Mouse (Mus musculus): ENCODE data around the gene Hirip3.

Gene Hirip3

DNA sequence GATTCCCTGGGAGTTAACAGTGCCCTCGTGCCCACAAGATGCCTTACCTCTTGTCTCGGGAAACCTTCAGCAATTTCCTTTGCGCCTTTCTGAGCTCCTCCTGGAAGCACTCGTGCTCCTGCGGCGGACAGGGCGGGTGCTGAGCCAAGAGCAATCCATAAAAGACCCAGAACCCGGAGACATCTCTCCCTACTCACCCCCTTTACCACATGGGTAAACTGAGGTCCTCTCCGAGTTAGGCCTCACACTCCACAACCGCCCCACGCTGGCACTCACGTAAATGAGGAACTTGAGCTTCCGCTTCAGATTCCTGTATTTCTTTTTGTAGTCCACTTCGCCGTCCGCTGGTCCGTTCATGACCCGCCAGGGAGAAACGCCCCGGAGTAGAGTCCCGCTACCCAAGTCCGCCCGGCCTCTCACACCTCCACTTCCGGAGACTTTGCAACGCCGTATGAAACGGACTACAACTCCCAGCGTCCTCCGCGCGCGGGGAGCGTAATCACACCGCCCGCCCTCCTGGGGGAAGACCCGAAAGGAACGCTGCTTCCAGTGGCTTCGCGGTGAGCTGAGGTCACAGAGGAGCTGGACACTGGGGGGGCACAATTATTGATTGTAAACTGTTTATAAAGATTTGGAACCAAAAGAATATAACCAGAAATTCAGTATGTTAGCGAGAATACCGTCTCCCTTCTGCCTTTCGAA lies at the start of gene Hirip3:
TSS of gene Hirip3 (plus strand) at position 544 of the 702 bp plus-strand sequence.
- DNase-seq: peak; percentile 96

GRCm38 (mm10) chr7:126815726-126816222 lies 46.0 kb upstream of the Hirip3 start:
- no peak for DNase-seq

GRCm38 (mm10) chr7:126816494-126816893 lies 45.3 kb upstream of the Hirip3 start:
- DNase-seq: no peak

DNA sequence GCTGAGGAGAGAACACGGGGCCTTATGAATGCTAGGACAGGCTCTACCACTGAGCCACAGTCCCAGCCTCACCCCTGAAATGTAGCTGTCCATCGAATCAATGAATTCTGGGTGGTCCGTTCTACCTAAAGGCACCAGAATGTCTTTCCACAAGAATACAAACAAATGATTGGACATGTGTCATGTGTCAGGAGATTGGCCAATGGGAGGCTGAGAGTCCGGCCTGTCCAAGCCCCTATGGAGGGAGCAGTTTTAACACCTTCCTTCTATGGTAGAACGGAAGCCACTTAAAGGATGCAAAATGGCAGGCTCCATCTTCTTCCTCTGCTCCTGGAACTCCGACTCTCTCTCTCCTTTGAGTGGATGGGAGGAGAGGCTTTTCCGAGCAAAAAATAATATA lies 44.2 kb upstream of the Hirip3 start:
- DNase-seq: no peak

DNA sequence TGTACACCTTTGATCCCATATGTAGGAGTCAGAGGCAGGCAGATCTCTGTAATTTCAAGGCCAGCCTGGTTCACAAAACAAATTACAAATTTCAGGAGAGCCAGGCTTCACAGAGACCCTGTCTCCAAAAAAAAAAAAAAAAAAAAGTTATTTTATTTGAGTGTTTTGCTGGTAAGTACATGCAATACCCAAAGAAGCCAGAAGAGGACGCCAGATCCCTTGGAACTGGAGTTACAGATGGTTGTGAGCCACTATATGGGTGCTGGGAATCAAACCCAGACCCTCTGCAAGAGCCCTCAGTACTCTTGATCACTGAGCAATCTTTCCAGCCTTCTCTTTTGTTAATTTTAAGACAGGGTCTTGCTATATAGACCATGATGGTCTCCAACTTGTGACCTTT lies 43.0 kb upstream of the Hirip3 start:
- no peak for DNase-seq

DNA sequence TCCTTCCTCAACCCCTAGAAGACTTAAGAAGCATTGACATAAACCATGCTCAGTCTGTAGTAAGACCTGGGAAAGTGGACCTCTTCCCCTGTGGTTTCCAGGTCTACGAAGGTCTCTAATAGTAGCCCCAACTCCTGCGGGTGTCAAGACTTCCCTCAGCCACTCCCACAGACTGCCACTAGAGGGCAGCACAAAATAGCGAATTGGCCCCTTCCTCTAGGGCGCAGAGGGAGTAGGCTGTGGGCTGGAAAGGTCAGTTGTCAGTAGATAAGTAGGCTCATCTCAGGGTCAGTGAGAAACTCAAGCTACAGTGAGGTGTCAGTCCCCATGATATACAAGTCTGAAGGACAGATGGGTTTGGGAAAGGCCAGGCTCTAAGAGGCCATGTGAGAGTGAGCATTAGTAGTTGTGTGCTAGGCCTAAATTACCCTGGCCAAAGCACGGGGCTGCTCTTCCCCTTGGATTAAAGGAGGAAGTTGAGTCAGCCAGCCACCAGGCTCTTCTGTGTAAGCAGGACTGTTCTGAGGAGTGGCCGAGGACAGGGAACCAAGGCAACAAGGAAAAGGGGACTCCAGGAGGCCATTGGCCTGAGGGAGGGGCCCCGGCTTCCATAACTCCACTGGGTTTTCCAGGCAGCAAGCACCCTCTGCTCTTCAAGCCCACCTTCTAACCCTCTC lies 39.8 kb upstream of the Hirip3 start:
- DNase-seq: peak; percentile 82

GRCm38 (mm10) chr7:126822741-126823140 lies 39.0 kb upstream of the Hirip3 start:
- DNase-seq: no peak

DNA sequence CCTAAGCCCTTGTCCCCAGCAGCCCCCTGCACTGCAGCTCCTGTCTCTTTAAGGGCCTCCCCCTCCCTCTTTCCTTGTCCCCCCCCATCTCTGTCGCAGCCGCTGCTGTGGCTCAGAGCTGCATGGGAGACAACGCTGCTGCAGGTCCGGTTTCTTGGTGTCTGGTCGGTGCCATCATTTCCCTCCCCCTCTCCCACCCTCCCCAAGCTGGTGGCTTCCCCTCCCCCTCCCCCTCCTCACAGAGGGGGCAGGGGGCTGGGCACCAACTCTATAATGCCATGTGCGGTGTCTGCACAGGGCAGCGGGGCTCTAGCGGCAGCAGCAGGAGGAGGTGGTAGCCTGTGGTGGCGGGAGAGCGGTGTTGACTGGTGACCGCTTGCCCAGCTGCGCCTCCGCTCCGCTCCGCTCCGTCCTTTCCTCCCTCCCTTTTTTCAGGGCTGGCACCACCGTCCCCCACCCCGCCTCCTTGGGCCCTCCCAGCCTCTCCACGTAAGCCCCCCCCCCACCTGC lies 38.5 kb upstream of the Hirip3 start:
- DNase-seq: no peak

DNA sequence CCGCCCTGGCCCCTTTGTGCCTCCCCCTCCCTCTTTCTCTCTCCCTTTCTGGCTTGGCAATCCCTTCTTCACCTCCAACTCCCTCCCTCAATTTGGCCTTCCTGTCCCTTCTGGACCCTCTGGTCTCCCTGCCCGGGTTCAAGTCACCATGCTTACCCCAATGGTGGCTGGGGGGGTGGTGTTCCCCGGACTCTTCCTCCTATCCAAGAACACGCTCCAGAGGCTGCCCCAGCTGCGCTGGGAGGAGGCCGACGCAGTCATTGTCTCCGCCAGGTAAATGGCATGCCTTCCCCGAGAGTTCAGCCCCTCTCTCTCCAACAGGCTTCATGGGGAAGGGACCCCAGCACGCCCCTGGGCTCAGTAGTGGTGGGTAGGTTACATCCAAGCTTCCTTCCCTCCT lies 37.8 kb upstream of the Hirip3 start:
- DNase-seq: no peak

GRCm38 (mm10) chr7:126825403-126825802 lies 36.4 kb upstream of the Hirip3 start:
- no peak for DNase-seq

- no peak for DNase-seq
Measured at GRCm38 (mm10) chr7:126825952-126826351, 35.8 kb upstream of the Hirip3 start.

GRCm38 (mm10) chr7:126831539-126831938 lies 30.2 kb upstream of the Hirip3 start, which contains the start of gene 4930451I11Rik:
Gene 4930451I11Rik, minus strand, starts transcription at chr7:126831639.
- DNase-seq: no peak

DNA sequence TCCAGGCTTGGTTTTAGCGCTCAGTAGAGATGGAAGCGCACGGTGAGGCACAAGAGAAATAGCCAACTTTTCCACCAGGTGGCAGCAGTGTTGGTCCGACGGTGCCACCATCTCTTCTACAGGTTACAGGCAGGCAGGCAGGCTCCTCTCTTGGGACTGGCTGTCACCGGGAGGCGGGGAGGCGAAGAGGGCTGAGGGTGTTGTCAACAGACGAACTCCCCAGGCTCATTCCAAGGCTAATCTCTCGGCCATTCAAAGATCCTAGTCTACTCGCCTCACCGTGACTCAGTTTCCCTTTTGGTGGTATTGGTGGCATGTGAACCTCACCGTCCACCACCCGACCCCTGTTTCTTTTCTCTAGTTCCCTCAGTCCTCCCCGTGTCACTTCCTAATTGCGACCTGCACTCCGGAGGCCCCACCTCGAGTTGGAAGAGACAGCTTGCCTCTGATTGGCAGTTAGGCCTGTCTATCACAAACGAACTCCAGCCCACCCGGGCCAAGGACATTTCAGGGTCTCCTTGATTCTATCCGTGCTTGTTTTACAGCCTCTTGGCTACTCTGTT lies 29.7 kb upstream of the Hirip3 start:
- DNase-seq: peak; percentile 88

GRCm38 (mm10) chr7:126833294-126833693 lies 28.5 kb upstream of the Hirip3 start:
- DNase-seq: no peak

DNA sequence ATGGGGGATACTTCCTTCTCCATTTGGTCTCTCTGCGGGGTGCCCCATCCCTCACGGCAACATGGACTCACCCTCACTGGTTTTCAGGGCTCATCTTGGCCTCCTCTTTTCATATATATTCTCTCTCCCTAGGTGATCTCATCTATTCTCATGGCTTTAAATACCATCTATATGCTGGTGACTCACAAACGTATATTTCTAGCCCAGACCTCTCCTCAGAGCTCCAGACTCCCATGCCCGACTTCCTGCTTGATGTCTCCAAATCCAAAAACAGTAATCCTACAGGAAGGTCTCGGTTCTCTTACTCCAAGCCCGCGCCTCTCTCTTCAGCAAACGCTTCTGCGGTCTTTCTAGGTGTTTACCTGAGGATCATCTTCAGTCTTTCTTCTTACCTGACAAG lies 18.5 kb upstream of the Hirip3 start:
- no peak for DNase-seq

DNA sequence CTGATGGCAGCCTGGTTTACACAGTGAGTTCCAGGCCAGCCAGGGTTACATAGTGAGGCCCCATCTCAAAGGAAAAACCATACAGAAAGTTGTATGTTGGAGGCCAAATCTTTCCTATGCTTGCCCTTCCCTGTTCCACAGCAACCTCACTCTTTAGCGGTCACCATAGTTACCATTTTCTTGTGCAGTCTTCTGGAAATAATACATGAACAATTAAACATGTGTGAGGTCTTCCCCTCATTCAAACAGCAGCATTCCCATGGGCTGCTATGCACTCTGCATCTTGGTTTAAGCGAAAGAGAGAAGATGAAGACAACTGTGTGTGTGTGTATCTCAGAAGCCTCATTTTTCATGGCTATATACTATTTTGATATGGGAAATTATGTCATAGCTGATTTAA lies 16.3 kb upstream of the Hirip3 start:
- DNase-seq: no peak

DNA sequence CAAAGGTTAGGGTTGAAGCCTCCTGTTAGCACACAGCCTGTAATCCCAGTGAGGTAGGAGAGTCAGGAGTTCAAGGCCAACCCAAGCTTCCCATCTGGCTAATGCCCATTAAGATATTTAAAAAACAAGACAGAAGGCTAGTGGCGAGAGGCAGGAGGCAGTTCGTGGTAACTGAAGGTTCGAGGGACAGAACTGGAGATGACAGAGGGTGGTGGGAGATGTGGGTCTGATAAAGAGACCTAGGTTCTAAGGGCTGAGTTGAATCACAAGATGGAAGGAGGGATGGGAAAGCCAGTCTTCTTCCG lies 14.7 kb upstream of the Hirip3 start, which contains the start of gene Doc2a:
TSS of gene Doc2a (plus strand) at position 301 of the 305 bp plus-strand sequence.
- DNase-seq: no peak

- DNase-seq: no peak
Measured at GRCm38 (mm10) chr7:126847421-126848398, 14.1 kb upstream of the Hirip3 start.

DNA sequence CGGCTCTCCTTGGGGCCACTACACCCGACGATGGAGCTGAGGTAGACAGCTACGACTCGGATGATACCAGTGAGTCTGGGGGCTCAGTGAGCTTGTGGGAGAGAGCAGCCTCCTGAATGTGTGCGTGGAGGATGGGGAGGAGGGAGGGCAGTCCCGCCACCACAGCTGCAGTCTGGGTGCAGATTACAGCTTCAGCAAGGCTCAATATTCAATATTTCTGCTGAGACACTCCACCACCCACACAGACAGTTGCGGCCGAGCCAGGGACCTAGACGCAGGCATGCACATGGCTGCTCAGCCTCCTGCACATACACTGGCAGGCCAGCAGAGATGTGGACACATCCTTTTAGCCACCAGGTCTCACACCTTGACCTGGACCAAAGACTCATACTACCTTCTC lies 13.0 kb upstream of the Hirip3 start:
- DNase-seq: no peak

DNA sequence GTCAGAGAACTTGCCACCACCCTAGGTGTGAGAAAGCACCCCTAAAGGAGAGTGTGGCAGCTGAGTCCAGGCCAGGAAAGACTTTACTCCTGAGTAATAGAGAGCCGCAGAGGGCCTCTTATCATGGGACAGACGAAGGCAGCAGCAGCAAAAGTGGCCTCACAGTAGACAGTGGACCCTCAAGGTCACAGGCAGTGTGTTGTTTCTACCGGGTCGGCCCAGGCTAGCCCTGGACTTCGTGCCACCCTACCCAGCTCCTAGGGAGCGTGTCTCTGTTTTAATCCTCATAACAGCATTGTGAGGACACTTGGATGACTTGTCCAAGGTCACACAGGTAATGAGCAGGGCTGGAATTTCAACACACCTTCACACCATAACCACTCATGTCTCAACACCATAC lies 11.6 kb upstream of the Hirip3 start:
- no peak for DNase-seq

GRCm38 (mm10) chr7:126851192-126851591 lies 10.6 kb upstream of the Hirip3 start:
- DNase-seq: no peak

- DNase-seq: peak; percentile 77
Measured at GRCm38 (mm10) chr7:126853454-126853853, 8.3 kb upstream of the Hirip3 start.

GRCm38 (mm10) chr7:126855641-126856040 lies 6.1 kb upstream of the Hirip3 start:
- DNase-seq: no peak

All from kidney, postnatal 14 days (tissue).